Mouse (Mus musculus): ENCODE results near the gene Olfr70. TPM values are rescaled to one million over a fixed set of nuclear protein-coding genes. Genes with fewer than 3 reads are reported as not detected.

Olfr70 gene
- polyA plus RNA-seq, 1 experiment from 2014 or later, result not detected

DNA sequence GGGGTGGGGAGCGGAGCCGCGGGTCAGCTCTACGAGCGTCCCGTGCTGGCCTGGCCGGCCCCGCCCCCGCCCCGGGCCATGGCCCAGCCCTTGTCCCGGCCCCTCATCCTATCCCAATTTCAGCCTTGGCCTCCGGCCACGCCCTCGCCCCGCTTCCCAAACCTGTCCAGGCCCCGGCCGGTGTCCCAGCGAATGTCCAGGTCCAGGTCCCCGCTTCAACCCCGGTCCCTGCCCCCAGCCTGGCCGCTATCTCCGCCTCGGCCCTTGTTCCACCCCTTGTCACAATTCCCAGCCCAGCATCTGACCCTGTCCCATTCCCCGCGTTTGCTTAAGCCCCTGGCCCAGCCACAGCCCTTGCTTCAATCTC lies 31.2 kb downstream of the Olfr70 start:
- peak overlapping the region; percentile 69 for H3K27ac ChIP-seq
- H3K4me2 ChIP-seq (replicated peaks), result peak overlapping the region; percentile 86
- WGBS, result under 1% methylated on average over 19 of the region's 25 CpGs

DNA sequence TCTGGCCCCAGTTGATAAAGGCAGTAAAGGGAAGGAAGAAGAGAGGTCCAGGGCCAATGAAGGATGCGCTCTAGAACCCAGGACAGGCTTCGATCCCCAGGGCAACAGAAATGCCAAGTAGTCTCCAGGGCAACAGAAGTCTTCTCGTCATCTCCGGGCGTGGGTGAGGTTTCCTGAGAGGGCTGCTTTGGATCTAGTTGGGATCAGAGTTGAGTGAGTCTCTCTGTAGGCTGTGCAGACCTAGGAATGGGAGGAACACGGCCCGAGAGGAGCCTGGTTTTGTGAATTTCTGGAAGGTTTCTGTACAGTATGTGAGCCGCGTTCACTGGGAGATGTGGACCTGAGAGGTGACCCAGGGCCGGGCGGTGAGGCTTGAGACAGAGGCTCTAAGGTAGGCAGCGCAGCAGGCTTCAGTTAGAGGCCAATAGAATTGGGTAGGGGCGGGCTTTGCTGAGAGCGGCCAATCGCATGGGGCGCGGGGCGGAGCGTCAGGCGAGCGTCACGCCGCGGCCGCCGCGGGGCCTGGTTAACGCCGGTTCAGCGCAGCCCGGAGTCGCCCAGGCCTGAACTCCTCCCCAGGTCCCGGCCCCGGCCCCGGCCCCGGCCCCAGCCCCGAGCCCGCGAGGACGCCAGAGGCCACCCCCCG lies 31.7 kb downstream of the Olfr70 start, which contains the start of the genes Tmem8b and Fam221b:
Tmem8b (plus strand) TSS at position 190 of the 646 bp plus-strand sequence.
Fam221b (minus strand) TSS at position 364 of the 646 bp plus-strand sequence.
- Histone ChIP-seq H3K4me1 (peaks cover 42% of the 10 kb centered on the region), H3K27ac (peak within 1 kb of the TSS; percentile 69), H3K9ac (peak within 1 kb of the TSS; percentile 94), H3K4me3 (peak within 1 kb of the TSS; percentile 83), H3K9me3 (replicated peaks) (no peaks in the 10 kb centered on the region), H3K36me3 (no peaks in the 10 kb centered on the region), H3K27me3 (peaks cover 15% of the 10 kb centered on the region), H3K4me2 (replicated peaks) (peak within 1 kb of the TSS; percentile 86)
- ATAC-seq (ENCODE audit: low FRiP score), result peak; percentile 92
- WGBS, result 3% methylated on average over 31 of the region's 41 CpGs

More for the DNA sequence above, 31.2 kb downstream of the Olfr70 start:
- H3K36me3 ChIP-seq, result peaks cover 4% of the 10 kb centered on the region
- H3K4me1 ChIP-seq, result peaks cover 42% of the 10 kb centered on the region
- ATAC-seq (ENCODE audit: low FRiP score), result peak; percentile 74
- H3K9me3 ChIP-seq (replicated peaks), result no peaks in the 10 kb centered on the region
- H3K4me3 ChIP-seq, result peak overlapping the region; percentile 83
- H3K9ac ChIP-seq, result peak overlapping the region; percentile 94
- H3K27me3 ChIP-seq, result peaks cover 15% of the 10 kb centered on the region

DNA sequence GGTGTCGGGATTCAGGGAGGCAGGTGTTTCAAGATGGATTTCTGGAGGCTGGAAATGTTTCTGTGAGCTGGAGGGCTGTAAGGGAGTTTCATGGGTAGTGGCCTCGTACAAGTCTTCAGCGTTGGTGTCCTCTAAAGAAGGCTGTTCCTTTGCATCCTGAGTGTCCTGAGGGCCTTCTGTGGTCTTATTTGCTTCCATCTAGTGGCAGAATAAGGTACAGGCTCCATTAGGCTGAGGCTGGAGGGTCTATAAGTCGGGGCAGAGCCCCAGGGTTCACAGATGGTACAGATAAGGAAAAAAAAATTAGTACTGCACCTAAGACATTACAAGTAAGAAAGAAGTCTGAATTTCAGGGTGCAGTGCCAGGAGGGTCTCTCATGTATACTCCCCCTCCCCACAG lies 34.2 kb downstream of the Olfr70 start:
- no peaks in the 10 kb centered on the region for H3K9me3 ChIP-seq (replicated peaks)
- no peak for ATAC-seq (ENCODE audit: low FRiP score)
- H3K27ac ChIP-seq, result no peak overlapping the region
- no peaks in the 10 kb centered on the region for H3K36me3 ChIP-seq
- H3K9ac ChIP-seq, result no peak overlapping the region
- 31% methylated on average over 4 of the region's 4 CpGs for WGBS
- H3K4me1 ChIP-seq, result peaks cover 24% of the 10 kb centered on the region
- H3K4me2 ChIP-seq (replicated peaks), result no peak overlapping the region
- H3K27me3 ChIP-seq, result peaks cover 36% of the 10 kb centered on the region
- no peak overlapping the region for H3K4me3 ChIP-seq

DNA sequence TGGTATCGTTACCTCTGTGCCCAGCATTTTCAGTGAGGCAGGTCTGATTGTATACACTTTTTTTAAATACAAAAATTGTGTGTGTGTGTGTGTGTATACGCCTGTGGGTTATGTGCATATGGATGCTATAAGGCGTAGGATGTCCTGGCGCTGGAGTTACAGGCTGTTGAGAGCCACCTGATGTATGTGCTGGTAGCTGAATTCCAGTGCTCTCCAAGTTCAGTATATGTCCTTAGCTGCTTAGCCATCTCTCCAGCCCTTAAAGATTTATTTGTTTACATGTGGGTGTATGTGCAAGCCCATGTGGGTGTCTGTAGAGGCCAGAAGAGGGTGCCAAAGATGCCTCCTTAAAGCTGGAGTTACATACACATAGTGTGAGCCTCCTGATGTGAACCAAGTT lies 43.5 kb downstream of the Olfr70 start:
- peak overlapping the region; percentile 77; the same call in 1 of the 2 replicates for H3K4me3 ChIP-seq
- H3K4me1 ChIP-seq, result peaks cover 22% of the 10 kb centered on the region
- no peak for ATAC-seq (ENCODE audit: low FRiP score)
- H3K27ac ChIP-seq, result peak overlapping the region; percentile 36; the same call in 1 of the 2 replicates
- WGBS, result 66% methylated on average over 4 of the region's 4 CpGs
- peak overlapping the region; percentile 62 for H3K4me2 ChIP-seq (replicated peaks)
- no peaks in the 10 kb centered on the region; the same call in 1 of the 2 replicates for H3K36me3 ChIP-seq
- H3K9me3 ChIP-seq (replicated peaks), result no peaks in the 10 kb centered on the region
- peaks cover 13% of the 10 kb centered on the region for H3K27me3 ChIP-seq
- H3K9ac ChIP-seq, result no peak overlapping the region

DNA sequence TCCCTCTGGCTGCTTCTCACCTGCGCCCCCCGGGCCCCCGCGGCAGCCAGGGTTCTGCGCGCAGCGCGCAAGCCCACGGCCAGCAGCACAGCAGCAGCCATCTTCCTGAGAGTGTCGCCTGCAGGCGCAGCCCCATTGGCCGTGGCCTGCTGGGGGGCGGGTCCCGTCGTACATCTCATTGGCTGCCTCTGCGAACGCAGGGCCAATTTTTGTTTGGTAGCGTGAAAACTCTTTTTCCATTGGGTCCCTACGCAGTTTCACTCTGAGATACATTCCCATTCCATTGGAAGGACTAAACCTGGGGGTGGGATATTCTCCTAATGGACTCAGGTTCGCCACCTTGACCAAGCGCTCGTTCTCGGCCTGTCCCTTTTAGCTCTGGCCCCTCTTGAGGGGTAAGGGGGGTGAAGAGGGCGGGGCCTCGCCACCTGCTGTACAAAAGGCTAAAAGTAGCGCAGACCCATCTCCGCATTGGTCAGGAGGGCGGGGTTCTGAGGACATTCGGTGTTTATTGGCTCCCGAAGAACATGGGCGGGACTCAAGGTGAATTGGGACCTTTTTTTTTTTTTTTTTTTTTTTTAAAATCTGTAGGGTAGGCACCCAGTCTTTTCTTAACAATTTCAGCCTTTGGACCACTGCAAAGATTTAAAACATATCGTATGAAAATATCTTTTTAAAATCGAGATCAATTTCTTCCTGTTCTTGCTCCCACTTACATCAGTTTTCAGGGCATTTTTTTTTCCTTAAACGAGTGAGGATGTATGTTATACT lies 44.1 kb downstream of the Olfr70 start, which contains the start of gene Hint2:
Hint2 (minus strand) TSS at position 128 of the 771 bp plus-strand sequence.
- WGBS, result 1% methylated on average over 34 of the region's 34 CpGs
- Histone ChIP-seq H3K36me3 (peaks cover 5% of the 10 kb centered on the region; the same call in 1 of the 2 replicates), H3K4me2 (replicated peaks) (peak within 1 kb of the TSS; percentile 62), H3K27ac (peak within 1 kb of the TSS; percentile 94), H3K4me1 (peaks cover 22% of the 10 kb centered on the region), H3K9ac (peak within 1 kb of the TSS; percentile 89), H3K27me3 (peaks cover 7% of the 10 kb centered on the region; the same call in 1 of the 2 replicates), H3K9me3 (replicated peaks) (no peaks in the 10 kb centered on the region), H3K4me3 (peak within 1 kb of the TSS; percentile 77)
- peak; percentile 97 for ATAC-seq (ENCODE audit: low FRiP score)

DNA sequence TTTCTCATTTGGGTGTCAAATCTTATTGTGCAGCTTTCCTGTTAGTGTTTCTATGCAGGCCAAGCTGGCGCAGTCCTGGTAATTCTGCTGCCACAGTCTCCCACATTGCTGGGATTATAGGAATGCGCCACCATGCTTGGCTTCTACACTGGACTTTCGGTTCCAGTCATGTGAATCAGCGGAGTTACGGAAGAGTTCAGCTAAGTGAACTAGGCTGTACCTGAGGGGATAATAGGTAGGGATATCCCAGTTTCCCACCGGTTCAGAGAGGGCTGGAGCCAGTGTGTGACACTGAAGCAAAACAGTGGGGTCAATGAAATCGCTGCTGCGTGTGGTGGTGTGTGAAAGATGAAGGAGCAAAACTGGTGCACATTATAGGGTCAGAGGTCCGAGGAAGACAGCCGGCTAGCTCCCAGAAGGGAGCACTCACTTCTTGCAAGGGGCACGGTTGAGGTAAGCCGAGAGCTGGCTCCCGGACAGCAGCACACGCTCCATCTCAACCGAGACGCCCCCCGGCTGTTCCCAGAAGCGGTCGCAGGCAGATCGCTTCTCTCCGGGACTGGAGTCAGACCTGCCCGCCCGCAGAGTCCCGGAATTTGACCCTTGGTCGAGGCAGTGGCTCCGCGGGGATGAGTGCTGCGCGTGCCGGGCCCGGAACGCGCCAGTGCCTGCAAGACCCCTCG lies 44.8 kb downstream of the Olfr70 start:
- Histone ChIP-seq H3K4me2 (replicated peaks) (peak overlapping the region; percentile 62), H3K4me3 (peak overlapping the region; percentile 77), H3K27me3 (no peaks in the 10 kb centered on the region), H3K4me1 (peaks cover 22% of the 10 kb centered on the region), H3K9me3 (replicated peaks) (no peaks in the 10 kb centered on the region), H3K36me3 (peaks cover 11% of the 10 kb centered on the region), H3K27ac (peak overlapping the region; percentile 94), H3K9ac (peak overlapping the region; percentile 89)
- 7% methylated on average over 34 of the region's 34 CpGs for WGBS
- ATAC-seq (ENCODE audit: low FRiP score), result peak; percentile 66

DNA sequence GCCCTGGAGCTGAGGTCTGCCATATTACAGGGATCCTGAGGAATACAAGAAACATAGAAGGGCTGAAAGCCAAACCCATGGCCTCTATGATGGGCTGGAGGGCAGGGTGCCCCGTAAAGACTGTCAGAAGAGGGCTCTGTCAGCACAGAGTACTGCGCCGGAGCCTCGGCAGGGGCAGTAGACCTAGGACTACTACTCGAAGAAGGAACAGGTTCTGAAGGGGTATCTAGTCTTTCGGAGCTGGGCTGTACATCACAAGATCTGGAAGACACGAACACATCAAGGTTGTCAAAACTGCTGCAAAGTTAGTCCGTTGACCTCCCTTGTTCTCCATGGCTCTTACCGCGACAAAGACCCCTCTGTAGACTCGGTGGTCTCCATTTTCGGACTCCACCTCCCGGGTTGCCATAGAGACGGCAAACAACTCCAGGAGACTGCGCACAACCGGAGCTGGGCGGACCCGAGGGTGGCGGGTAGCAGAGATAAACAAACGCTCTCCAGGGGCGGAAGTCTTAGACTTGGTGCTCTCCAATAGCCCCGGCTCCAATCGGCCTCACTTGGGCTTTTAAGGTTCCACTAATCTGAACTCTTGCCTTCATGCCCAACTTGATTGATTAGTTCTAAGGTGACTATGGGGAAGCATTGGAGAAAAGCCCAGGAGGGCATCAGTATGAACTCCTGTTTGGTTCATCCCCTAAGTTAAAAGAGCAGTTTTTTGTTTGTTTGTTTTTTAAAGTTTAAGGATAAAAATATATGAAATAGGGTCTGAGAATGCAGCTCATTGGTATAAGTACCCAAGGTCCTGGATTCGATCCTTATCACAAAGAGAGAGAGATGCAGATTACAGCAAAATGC lies 47.2 kb downstream of the Olfr70 start, which contains the start of gene Spag8:
Spag8 (minus strand) TSS at position 434 of the 855 bp plus-strand sequence.
- 13% methylated on average over 24 of the region's 24 CpGs for WGBS
- peaks cover 22% of the 10 kb centered on the region for H3K4me1 ChIP-seq
- peak within 1 kb of the TSS; percentile 27 for H3K4me3 ChIP-seq
- peak within 1 kb of the TSS; percentile 35 for H3K9ac ChIP-seq
- peak within 1 kb of the TSS; percentile 49 for H3K4me2 ChIP-seq (replicated peaks)
- H3K36me3 ChIP-seq, result peaks cover 26% of the 10 kb centered on the region
- peaks cover 7% of the 10 kb centered on the region for H3K9me3 ChIP-seq (replicated peaks)
- no peak within 1 kb of the TSS for H3K27ac ChIP-seq
- ATAC-seq (ENCODE audit: low FRiP score), result no peak
- no peaks in the 10 kb centered on the region for H3K27me3 ChIP-seq

DNA sequence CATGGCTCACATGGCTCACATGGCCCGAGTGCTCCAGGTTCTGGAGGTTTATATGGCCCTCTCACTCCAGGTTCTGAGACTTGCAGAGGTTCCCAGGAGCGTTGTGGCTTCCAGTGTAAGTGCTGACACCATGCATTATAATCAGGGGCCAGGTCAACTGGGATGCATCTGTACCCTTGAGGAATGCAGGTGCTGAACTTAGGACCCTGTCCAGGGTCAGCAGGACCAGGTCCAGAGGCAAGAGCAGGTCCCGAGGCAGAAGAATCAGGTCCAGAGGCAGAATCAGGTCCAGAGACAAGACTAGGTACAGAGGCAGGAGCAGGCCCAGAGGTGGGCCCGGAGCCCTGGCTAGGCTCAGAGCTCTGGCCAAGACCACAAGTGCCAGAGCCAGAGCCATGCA lies 47.9 kb downstream of the Olfr70 start:
- H3K4me3 ChIP-seq, result peak overlapping the region; percentile 27
- peaks cover 7% of the 10 kb centered on the region for H3K9me3 ChIP-seq (replicated peaks)
- H3K36me3 ChIP-seq, result peaks cover 28% of the 10 kb centered on the region
- peak overlapping the region; percentile 35 for H3K9ac ChIP-seq
- 91% methylated on average over 4 of the region's 4 CpGs for WGBS
- ATAC-seq (ENCODE audit: low FRiP score), result no peak
- H3K4me2 ChIP-seq (replicated peaks), result peak overlapping the region; percentile 49
- peaks cover 22% of the 10 kb centered on the region for H3K4me1 ChIP-seq
- H3K27me3 ChIP-seq, result no peaks in the 10 kb centered on the region
- H3K27ac ChIP-seq, result no peak overlapping the region

DNA sequence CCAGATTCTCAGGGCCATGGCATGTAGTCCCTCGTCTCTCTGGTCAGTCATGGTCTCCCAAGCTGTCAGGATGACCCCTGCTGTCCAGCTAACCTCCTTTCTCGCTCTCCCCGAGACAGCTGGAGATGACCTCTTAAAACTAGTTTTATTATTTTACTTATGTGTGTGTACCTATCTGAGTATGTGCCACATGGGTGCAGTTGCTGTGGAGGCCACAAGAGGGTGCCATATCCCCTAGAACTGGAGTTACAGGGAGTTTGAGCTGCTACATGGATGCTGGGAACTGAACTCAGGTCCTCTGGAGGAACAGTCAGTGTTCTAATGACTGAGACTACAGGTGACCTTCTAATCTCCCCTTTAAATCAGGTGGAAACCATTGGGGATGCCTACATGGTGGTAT lies 50.8 kb downstream of the Olfr70 start:
- Histone ChIP-seq H3K9ac (no peak overlapping the region), H3K27ac (no peak overlapping the region), H3K27me3 (no peaks in the 10 kb centered on the region), H3K9me3 (replicated peaks) (peaks cover 7% of the 10 kb centered on the region), H3K4me1 (peaks cover 10% of the 10 kb centered on the region; the same call in 1 of the 2 replicates), H3K4me2 (replicated peaks) (no peak overlapping the region), H3K4me3 (no peak overlapping the region), H3K36me3 (peaks cover 41% of the 10 kb centered on the region)
- no peak for ATAC-seq (ENCODE audit: low FRiP score)
- 94% methylated on average over 3 of the region's 3 CpGs for WGBS

Data from hindbrain, embryonic 12.5 days (tissue).